ENCODE assay signal across 10 mouse cellular contexts in genomic region chr11:82763261-82763660, GRCm38 (mm10). TPM values are rescaled to one million over a fixed set of nuclear protein-coding genes. Genes with fewer than 3 reads are reported as not detected.
DNase-seq lines count a peak whose midpoint lies in the region; ATAC-seq lines count a peak whose summit lies in the region.
"Had no signal": no experiment of that assay in that cellular context is flagged by ENCODE, and none has a peak within 500 bp of the region (broad histone marks: within the 10 kb centered on the region; RNA-seq: fewer than 3 reads in every experiment).

No protein-coding gene starts in this region.

- ATAC-seq in lung, embryonic 15.5 days (ENCODE audit: borderline replicate concordance, extremely low read depth, low FRiP score, low TSS enrichment) = no peak
- no peak for ATAC-seq in embryonic facial prominence, embryonic 11.5 days (replicated peaks; ENCODE audit: insufficient number of reproducible peaks, low FRiP score, low TSS enrichment, low read depth)
- no peak for ATAC-seq in intestine, embryonic 14.5 days (replicated peaks; ENCODE audit: low FRiP score, low TSS enrichment, low read depth)
- no peak for ATAC-seq in neural tube, embryonic 13.5 days (ENCODE audit: low read depth)

- H3K4me2 ChIP-seq in lung, embryonic 15.5 days = peak overlapping the region; percentile 83
- H3K4me2 ChIP-seq in embryonic facial prominence, embryonic 11.5 days (ENCODE audit: low read depth, low read length) = peak overlapping the region; percentile 63
- H3K4me2 ChIP-seq in intestine, embryonic 14.5 days (ENCODE audit: low read length) = peak overlapping the region; percentile 80
- peak overlapping the region; percentile 98 for H3K4me2 ChIP-seq in neural tube, embryonic 13.5 days

- no peak for DNase-seq in lung, postnatal 25 days (ENCODE audit: low spot score)
- no peak for DNase-seq in embryonic facial prominence, embryonic 11.5 days (ENCODE audit: low spot score)
- no peak for DNase-seq in intestine, embryonic 14.5 days (ENCODE audit: low spot score)
- DNase-seq in left cerebral cortex, postnatal 14 days (ENCODE audit: low spot score in 2 of 2) = no peak
- no peak for DNase-seq in urinary bladder, postnatal 25 days (ENCODE audit: low spot score)
- no peak for DNase-seq in retina, embryonic 14.5 days (ENCODE audit: low spot score)
- DNase-seq: cerebellum, adult 11-12 months; right cerebral cortex, postnatal 25 days had no signal

- intact Hi-C loops in left cerebral cortex, postnatal 14 days (cut with DNase I) = loop anchor here (5.0 kb wide), 1 partner anchor 151 kb away; no protein-coding TSS in a partner anchor

- peak overlapping the region; percentile 87 for H3K4me3 ChIP-seq in lung, embryonic 15.5 days
- peak overlapping the region; percentile 76 for H3K4me3 ChIP-seq in embryonic facial prominence, embryonic 11.5 days (ENCODE audit: low read depth, low read length)
- H3K4me3 ChIP-seq in intestine, embryonic 14.5 days (ENCODE audit: low read depth, low read length) = peak overlapping the region; percentile 90
- peak overlapping the region; percentile 98 for H3K4me3 ChIP-seq in neural tube, embryonic 13.5 days

- WGBS in lung, embryonic 15.5 days = 8% methylated on average over 4 of the region's 4 CpGs
- WGBS in embryonic facial prominence, embryonic 11.5 days = 7% methylated on average over 4 of the region's 4 CpGs
- whole genome bisulfite sequencing in intestine, embryonic 14.5 days = 9% methylated on average over 4 of the region's 4 CpGs
- 10% methylated on average over 4 of the region's 4 CpGs for WGBS in neural tube, embryonic 13.5 days

- H3K27ac ChIP-seq in lung, embryonic 15.5 days = peak overlapping the region; percentile 91; the same call in 1 of the 2 replicates
- H3K27ac ChIP-seq in embryonic facial prominence, embryonic 11.5 days (replicated peaks; ENCODE audit: low read depth, low read length) = peak overlapping the region; percentile 72; the same call in 1 of the 2 replicates
- H3K27ac ChIP-seq in intestine, embryonic 14.5 days (ENCODE audit: low read depth) = peak overlapping the region; percentile 93
- peak overlapping the region; percentile 92 for H3K27ac ChIP-seq in neural tube, embryonic 13.5 days (replicated peaks)

- peaks cover 22% of the 10 kb centered on the region for H3K4me1 ChIP-seq in lung, embryonic 15.5 days
- H3K4me1 ChIP-seq in embryonic facial prominence, embryonic 11.5 days (ENCODE audit: control insufficient read depth, insufficient read depth, low read length) = no peaks in the 10 kb centered on the region
- H3K4me1 ChIP-seq in intestine, embryonic 14.5 days (replicated peaks; ENCODE audit: control insufficient read depth, insufficient read depth, low read length) = peaks cover 19% of the 10 kb centered on the region
- peaks cover 30% of the 10 kb centered on the region for H3K4me1 ChIP-seq in neural tube, embryonic 13.5 days (replicated peaks)

- no peaks in the 10 kb centered on the region for H3K9me3 ChIP-seq in lung, embryonic 15.5 days
- H3K9me3 ChIP-seq in embryonic facial prominence, embryonic 11.5 days (replicated peaks; ENCODE audit: control insufficient read depth, low read length) = no peaks in the 10 kb centered on the region
- no peaks in the 10 kb centered on the region for H3K9me3 ChIP-seq in intestine, embryonic 14.5 days (ENCODE audit: control insufficient read depth, low read length)
- no peaks in the 10 kb centered on the region for H3K9me3 ChIP-seq in neural tube, embryonic 13.5 days

- 0 out of 2 replicates have a peak, but pooled peaks cover 4% of the 10 kb centered on the region for H3K27me3 ChIP-seq in lung, embryonic 15.5 days
- H3K27me3 ChIP-seq in embryonic facial prominence, embryonic 11.5 days (ENCODE audit: control insufficient read depth, insufficient read depth, low read length) = no peaks in the 10 kb centered on the region
- H3K27me3 ChIP-seq in intestine, embryonic 14.5 days (replicated peaks; ENCODE audit: control insufficient read depth, insufficient read depth, low read length) = no peaks in the 10 kb centered on the region
- peaks cover 9% of the 10 kb centered on the region; the same call in 1 of the 2 replicates for H3K27me3 ChIP-seq in neural tube, embryonic 13.5 days

- peak overlapping the region; percentile 85 for H3K9ac ChIP-seq in lung, embryonic 15.5 days
- peak overlapping the region; percentile 89 for H3K9ac ChIP-seq in embryonic facial prominence, embryonic 11.5 days (replicated peaks; ENCODE audit: low read length)
- peak overlapping the region; percentile 67 for H3K9ac ChIP-seq in intestine, embryonic 14.5 days (ENCODE audit: low read length)
- peak overlapping the region; percentile 94 for H3K9ac ChIP-seq in neural tube, embryonic 13.5 days

- H3K36me3 ChIP-seq in lung, embryonic 15.5 days = no peaks in the 10 kb centered on the region
- no peaks in the 10 kb centered on the region for H3K36me3 ChIP-seq in embryonic facial prominence, embryonic 11.5 days (replicated peaks; ENCODE audit: control insufficient read depth, insufficient read depth, low read depth, low read length)
- peaks cover 5% of the 10 kb centered on the region; the same call in 1 of the 2 replicates for H3K36me3 ChIP-seq in intestine, embryonic 14.5 days (ENCODE audit: control insufficient read depth, insufficient read depth, low read length)
- no peaks in the 10 kb centered on the region for H3K36me3 ChIP-seq in neural tube, embryonic 13.5 days

RNA-seq across cellular contexts. Expression of gene Cct6b, which starts 0.9 kb away (rescaled TPM):
- polyA plus RNA-seq in lung, embryonic 15.5 days (2015; fragmentation: Nextera tagmentation; extraction: Ambion mirVana) = 0.31 TPM in 2 replicates
- polyA plus RNA-seq in embryonic facial prominence, embryonic 11.5 days (2014; fragmentation: Nextera tagmentation; extraction: Ambion mirVana) = 0.11 and 0.26 TPM in 2 replicates
- 0.19 and 0.28 TPM in 2 replicates for polyA plus RNA-seq in intestine, embryonic 14.5 days (2014; fragmentation: Nextera tagmentation; extraction: Ambion mirVana)
- 0.33 and 0.52 TPM in 2 replicates for polyA plus RNA-seq in neural tube, embryonic 13.5 days (2015; fragmentation: Nextera tagmentation; extraction: Ambion mirVana)
- under 1 TPM in 1 of 2 experiments, not detected in 1; 0.17 TPM for total RNA-seq in left cerebral cortex, postnatal 14 days (2021)

RNA-seq across cellular contexts. Expression of gene Zfp830, which starts 0.9 kb away (rescaled TPM):
- polyA plus RNA-seq in lung, embryonic 15.5 days (2015; fragmentation: Nextera tagmentation; extraction: Ambion mirVana) = 34.4 and 36.4 TPM in 2 replicates
- 44.4 and 44.9 TPM in 2 replicates for polyA plus RNA-seq in embryonic facial prominence, embryonic 11.5 days (2014; fragmentation: Nextera tagmentation; extraction: Ambion mirVana)
- 31.4 and 36.7 TPM in 2 replicates for polyA plus RNA-seq in intestine, embryonic 14.5 days (2014; fragmentation: Nextera tagmentation; extraction: Ambion mirVana)
- polyA plus RNA-seq in neural tube, embryonic 13.5 days (2015; fragmentation: Nextera tagmentation; extraction: Ambion mirVana) = 29.6 and 31.2 TPM in 2 replicates
- 10 to 100 TPM; 15.4 to 16.1 TPM for total RNA-seq in left cerebral cortex, postnatal 14 days (2021)

RNA-seq across cellular contexts. Expression of gene Lig3, which starts 17.6 kb away (rescaled TPM):
- polyA plus RNA-seq in lung, embryonic 15.5 days (2015; fragmentation: Nextera tagmentation; extraction: Ambion mirVana) = 28.3 and 30.8 TPM in 2 replicates
- polyA plus RNA-seq in embryonic facial prominence, embryonic 11.5 days (2014; fragmentation: Nextera tagmentation; extraction: Ambion mirVana) = 44.8 and 48.1 TPM in 2 replicates
- 37.4 and 37.6 TPM in 2 replicates for polyA plus RNA-seq in intestine, embryonic 14.5 days (2014; fragmentation: Nextera tagmentation; extraction: Ambion mirVana)
- polyA plus RNA-seq in neural tube, embryonic 13.5 days (2015; fragmentation: Nextera tagmentation; extraction: Ambion mirVana) = 24.8 and 25.9 TPM in 2 replicates
- 10 to 100 TPM; 27.3 to 30.2 TPM for total RNA-seq in left cerebral cortex, postnatal 14 days (2021)
